Mouse (Mus musculus) lung, adult 10 weeks (tissue): ENCODE data around the gene Glrx3. TPM values are rescaled to one million over a fixed set of nuclear protein-coding genes. Genes with fewer than 3 reads are reported as not detected.

Experiments
- polyA plus RNA-seq: library from polyadenylated mRNA; stranded (reverse); fragments of 350-450 nt; fragmentation: Illumina TruSeq; extraction: RNeasy Lipid Tissue Mini Kit (QIAGEN cat#74804); gene quantifications from one replicate; pipeline ENCODE4 v1.2.3, GENCODE M21; 2014; ENCODE audit warnings: low read depth, low replicate concordance; ENCODE audit not compliant: insufficient read depth

Gene Glrx3
- 65.2 TPM for polyA plus RNA-seq

GRCm38 (mm10) chr7:137437440-137438178 is at the start of gene Glrx3:
Gene Glrx3, plus strand, starts transcription at chr7:137437614.

GRCm38 (mm10) chr7:137410337-137411197 is 26.8 kb upstream of the Glrx3 start, which contains the start of gene 9430038I01Rik:
Gene 9430038I01Rik, minus strand, starts transcription at chr7:137410762.

Other genes with a start within 250 kb of the Glrx3 start
- 0.11 TPM for gene Ebf3, start 123.2 kb upstream of the Glrx3 start, polyA plus RNA-seq
- 9.3 TPM for gene 9430038I01Rik, start 26.9 kb upstream of the Glrx3 start, polyA plus RNA-seq